Mouse (Mus musculus): ENCODE data around the gene Mrps35. TPM values are rescaled to one million over a fixed set of nuclear protein-coding genes. Genes with fewer than 3 reads are reported as not detected.

The Mrps35 gene
- polyA plus RNA-seq, 1 experiment from 2014 or later, result 102 TPM

DNA sequence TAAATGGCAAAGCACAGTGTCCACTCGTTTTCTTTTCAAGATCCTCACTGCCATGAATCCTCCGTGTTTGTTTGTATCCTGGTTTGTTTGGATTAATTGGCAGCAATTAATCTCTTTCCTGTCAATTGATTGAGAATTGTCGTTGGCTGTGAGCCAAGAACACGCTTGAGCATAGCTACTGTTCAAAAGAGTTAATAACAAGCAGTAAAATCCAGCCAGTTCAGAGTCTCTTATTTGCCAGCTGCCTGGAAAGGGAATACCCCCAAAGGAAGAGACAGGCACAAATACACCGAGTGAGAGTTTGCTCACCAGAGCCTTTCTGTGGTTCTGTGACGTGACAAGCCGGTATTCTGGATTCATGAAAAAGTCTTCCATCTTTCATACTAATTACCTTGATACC lies 19.5 kb downstream of the Mrps35 start:
- Histone ChIP-seq H3K4me2 (no peak overlapping the region), H3K36me3 (peaks cover 77% of the 10 kb centered on the region), H3K4me1 (replicated peaks) (peaks cover 7% of the 10 kb centered on the region), H3K4me3 (replicated peaks) (no peak overlapping the region), H3K27me3 (no peaks in the 10 kb centered on the region), H3K9ac (replicated peaks) (no peak overlapping the region), H3K9me3 (no peaks in the 10 kb centered on the region), H3K27ac (no peak overlapping the region)
- no peak for ATAC-seq (ENCODE audit: insufficient number of reproducible peaks, insufficient read depth, low FRiP score, low TSS enrichment, low read depth)
- 61% methylated on average over 7 of the region's 7 CpGs for WGBS

DNA sequence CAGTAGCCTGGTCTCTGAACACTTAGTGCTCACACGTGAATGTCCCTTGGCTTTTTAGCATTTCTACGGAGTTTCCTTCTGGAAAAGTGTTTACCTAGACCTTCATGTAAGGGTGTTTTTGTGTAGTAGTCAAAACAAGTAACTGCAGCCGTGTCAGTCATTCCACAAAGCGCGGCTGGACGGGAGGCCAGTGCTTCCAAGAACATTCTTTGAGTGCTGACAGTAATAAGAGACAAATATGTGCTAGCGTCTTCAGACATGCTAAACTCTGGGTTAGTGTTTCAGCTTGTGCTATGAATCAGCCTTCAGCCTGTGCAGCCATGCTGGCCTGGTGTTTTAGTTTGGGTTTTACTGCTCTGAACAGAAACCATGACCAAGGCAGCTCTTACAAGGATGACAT lies 20.1 kb downstream of the Mrps35 start:
- ATAC-seq (ENCODE audit: insufficient number of reproducible peaks, insufficient read depth, low FRiP score, low TSS enrichment, low read depth), result no peak
- no peaks in the 10 kb centered on the region for H3K9me3 ChIP-seq
- WGBS, result 75% methylated on average over 7 of the region's 7 CpGs
- peaks cover 7% of the 10 kb centered on the region for H3K4me1 ChIP-seq (replicated peaks)
- H3K27me3 ChIP-seq, result no peaks in the 10 kb centered on the region
- peaks cover 79% of the 10 kb centered on the region for H3K36me3 ChIP-seq
- no peak overlapping the region for H3K27ac ChIP-seq
- H3K4me3 ChIP-seq (replicated peaks), result no peak overlapping the region
- H3K4me2 ChIP-seq, result no peak overlapping the region
- no peak overlapping the region for H3K9ac ChIP-seq (replicated peaks)

DNA sequence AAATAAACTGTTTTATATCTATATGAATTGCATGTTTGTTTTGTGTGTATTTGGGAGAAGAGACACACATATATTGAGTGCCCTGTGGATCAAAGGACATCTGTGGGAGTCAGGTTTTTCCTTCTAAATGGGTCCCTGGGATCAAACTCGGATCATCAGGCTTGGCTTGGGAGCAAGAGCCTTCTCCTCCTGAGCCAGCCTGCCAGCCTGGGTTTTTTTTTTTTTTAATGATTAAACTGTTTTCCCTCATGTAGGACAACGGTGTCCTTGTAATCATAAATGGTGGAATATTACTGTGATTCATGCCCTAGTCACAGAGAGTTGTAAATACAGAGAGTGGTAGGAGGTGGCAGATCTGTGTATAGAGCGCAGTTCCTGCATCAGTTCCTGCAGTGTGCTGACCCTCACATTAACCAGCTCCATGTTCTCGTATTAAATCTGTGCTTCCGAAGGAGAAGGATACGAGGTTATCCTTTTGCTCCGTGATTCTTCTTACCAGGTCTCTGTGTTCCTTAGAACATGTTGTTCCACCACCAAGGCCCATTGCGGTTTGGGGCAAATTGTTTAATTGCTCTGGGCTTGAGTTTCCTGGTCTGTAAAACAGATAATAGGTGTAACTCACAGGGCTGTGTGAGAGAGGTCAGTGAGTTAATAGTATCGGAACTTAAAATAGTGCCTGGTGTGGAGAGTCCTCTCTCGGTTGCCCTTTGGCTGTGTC lies 21.8 kb downstream of the Mrps35 start:
- no peak overlapping the region for H3K9ac ChIP-seq (replicated peaks)
- H3K36me3 ChIP-seq, result peaks cover 69% of the 10 kb centered on the region
- H3K4me2 ChIP-seq, result no peak overlapping the region
- H3K4me3 ChIP-seq (replicated peaks), result no peak overlapping the region
- no peak for ATAC-seq (ENCODE audit: insufficient number of reproducible peaks, insufficient read depth, low FRiP score, low TSS enrichment, low read depth)
- 72% methylated on average over 10 of the region's 10 CpGs for WGBS
- peaks cover 7% of the 10 kb centered on the region for H3K4me1 ChIP-seq (replicated peaks)
- H3K27ac ChIP-seq, result no peak overlapping the region
- no peaks in the 10 kb centered on the region for H3K9me3 ChIP-seq
- no peaks in the 10 kb centered on the region for H3K27me3 ChIP-seq

DNA sequence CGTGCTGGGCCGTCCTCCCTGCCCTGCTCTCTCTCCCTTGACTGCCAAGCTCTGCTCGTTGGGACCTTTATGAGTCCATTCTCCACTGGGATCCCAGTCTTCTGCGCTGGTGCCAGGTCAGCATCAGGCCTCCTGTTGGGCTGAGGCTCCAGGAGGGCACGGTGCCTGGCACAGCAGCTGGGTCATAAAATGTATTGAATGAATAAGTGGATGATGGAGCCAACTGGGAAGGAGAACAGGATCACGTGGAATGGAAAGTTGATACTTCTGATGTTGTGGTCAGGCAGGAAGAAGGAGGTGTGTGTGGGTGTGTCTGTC lies 22.3 kb downstream of the Mrps35 start:
- H3K4me2 ChIP-seq, result no peak overlapping the region
- no peaks in the 10 kb centered on the region for H3K27me3 ChIP-seq
- H3K27ac ChIP-seq, result no peak overlapping the region
- ATAC-seq (ENCODE audit: insufficient number of reproducible peaks, insufficient read depth, low FRiP score, low TSS enrichment, low read depth), result no peak
- 61% methylated on average over 6 of the region's 6 CpGs for WGBS
- H3K36me3 ChIP-seq, result peaks cover 64% of the 10 kb centered on the region
- no peak overlapping the region for H3K9ac ChIP-seq (replicated peaks)
- H3K4me3 ChIP-seq (replicated peaks), result no peak overlapping the region
- H3K4me1 ChIP-seq (replicated peaks), result peaks cover 7% of the 10 kb centered on the region
- H3K9me3 ChIP-seq, result no peaks in the 10 kb centered on the region

DNA sequence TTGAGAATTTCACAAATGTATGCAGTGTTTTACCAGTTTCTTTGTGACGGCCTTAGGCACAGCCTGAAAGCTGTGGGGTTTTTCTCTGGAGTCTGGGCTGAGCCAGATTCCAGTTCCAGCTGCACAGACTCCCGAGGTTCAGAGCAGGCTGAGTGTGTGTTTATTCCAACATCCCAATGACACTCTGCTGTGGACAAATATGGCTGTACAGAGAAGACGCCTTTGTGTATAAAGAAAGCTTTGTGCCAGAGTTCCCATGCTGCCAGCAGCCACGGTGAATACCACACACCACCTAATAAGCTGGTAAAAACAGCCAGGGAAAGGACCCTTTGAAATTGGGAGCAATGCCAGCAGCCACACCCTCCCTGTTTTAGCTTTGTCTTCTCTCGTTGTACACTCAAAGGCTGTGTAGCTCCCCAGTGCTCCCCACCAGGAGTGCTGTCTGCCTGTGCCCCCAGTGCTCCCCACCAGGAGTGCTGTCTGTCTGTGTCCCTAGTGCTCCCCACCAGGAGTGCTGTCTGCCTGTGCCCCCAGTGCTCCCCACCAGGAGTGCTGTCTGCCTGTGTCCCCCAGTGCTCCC lies 33.3 kb downstream of the Mrps35 start:
- Histone ChIP-seq H3K27ac (no peak overlapping the region), H3K9ac (replicated peaks) (no peak overlapping the region), H3K4me3 (replicated peaks) (no peak overlapping the region), H3K4me1 (replicated peaks) (no peaks in the 10 kb centered on the region), H3K4me2 (no peak overlapping the region), H3K27me3 (no peaks in the 10 kb centered on the region), H3K9me3 (no peaks in the 10 kb centered on the region), H3K36me3 (peaks cover 33% of the 10 kb centered on the region)
- WGBS, result 68% methylated on average over 5 of the region's 5 CpGs
- ATAC-seq (ENCODE audit: insufficient number of reproducible peaks, insufficient read depth, low FRiP score, low TSS enrichment, low read depth), result no peak

DNA sequence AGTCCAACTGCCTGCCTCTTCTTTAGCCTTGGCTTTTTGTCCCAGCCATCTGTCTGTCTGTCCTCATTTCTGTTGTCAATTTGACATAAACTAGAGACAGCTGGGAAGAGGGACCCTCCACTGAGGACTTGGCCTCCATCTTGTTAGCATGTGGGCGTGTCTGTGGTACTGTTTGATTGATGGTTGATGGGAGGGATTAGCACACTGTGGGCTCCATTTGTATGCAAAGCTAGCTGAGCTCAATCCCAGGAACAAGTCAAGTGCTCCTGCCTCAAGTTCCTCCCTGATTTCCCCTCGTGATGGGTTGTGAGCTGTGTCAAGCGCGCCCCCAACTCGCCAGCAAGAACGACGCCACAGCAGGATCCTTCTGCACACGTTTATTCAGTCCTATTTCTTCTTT lies 34.3 kb downstream of the Mrps35 start:
- Histone ChIP-seq H3K27ac (no peak overlapping the region), H3K9me3 (no peaks in the 10 kb centered on the region), H3K4me2 (no peak overlapping the region), H3K36me3 (peaks cover 23% of the 10 kb centered on the region), H3K4me1 (replicated peaks) (no peaks in the 10 kb centered on the region), H3K4me3 (replicated peaks) (no peak overlapping the region), H3K9ac (replicated peaks) (no peak overlapping the region), H3K27me3 (no peaks in the 10 kb centered on the region)
- WGBS, result 73% methylated on average over 8 of the region's 8 CpGs
- no peak for ATAC-seq (ENCODE audit: insufficient number of reproducible peaks, insufficient read depth, low FRiP score, low TSS enrichment, low read depth)

DNA sequence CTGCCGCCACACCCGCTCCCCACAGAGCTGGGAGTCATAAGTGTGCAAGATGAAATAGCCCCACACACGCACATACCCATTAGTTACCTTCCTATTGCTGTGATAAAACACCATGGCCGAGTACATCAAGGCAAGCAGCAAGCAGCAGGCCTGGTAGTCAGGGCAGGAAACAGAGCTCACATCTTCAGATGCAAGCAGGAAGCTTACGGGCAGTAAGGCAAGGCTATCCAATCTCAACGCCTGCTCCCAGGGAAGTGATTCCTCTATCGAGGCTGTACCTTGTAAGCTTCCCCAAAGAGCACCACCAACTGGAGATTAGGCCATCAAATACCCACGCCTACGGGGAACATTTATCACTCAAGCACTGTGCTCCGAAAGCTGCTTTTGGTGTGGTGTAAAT lies 37.4 kb downstream of the Mrps35 start:
- H3K4me1 ChIP-seq (replicated peaks), result no peaks in the 10 kb centered on the region
- no peaks in the 10 kb centered on the region for H3K9me3 ChIP-seq
- H3K27me3 ChIP-seq, result no peaks in the 10 kb centered on the region
- no peak overlapping the region for H3K4me3 ChIP-seq (replicated peaks)
- peaks cover 9% of the 10 kb centered on the region for H3K36me3 ChIP-seq
- no peak overlapping the region for H3K9ac ChIP-seq (replicated peaks)
- H3K27ac ChIP-seq, result no peak overlapping the region
- ATAC-seq (ENCODE audit: insufficient number of reproducible peaks, insufficient read depth, low FRiP score, low TSS enrichment, low read depth), result no peak
- H3K4me2 ChIP-seq, result no peak overlapping the region
- 90% methylated on average over 10 of the region's 10 CpGs for WGBS

DNA sequence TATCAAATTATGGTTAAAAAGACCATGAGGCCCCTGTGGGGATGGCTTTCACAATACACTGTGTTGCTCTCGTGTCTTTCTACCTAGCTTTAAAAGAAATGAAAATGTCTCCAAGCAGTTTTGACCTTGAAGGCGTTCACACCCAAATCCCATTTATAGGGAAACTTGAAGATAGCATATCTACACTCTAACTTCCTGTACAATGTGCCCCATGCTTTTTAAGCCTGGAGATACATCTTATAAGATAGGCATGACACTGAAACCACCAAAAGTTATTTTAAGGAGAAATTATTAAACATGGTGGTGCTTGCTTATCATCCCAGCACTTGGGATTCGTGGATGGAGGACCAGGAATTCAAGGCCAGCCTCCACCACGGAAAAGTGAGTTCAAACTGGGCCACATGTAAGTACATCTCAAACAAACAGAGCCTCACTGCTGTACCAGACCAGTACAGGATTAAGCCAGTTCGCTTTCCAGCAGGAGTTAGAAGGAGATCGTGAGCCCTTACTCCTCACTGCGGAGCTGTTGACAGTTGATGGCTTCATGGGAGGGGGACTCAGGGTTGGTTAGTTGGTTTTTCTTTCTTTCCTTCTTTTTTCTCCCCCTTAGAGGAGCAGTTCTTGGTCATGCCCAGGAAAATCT lies 43.0 kb downstream of the Mrps35 start:
- 66% methylated on average over 7 of the region's 7 CpGs for WGBS
- no peak overlapping the region for H3K4me2 ChIP-seq
- H3K27ac ChIP-seq, result no peak overlapping the region
- ATAC-seq (ENCODE audit: insufficient number of reproducible peaks, insufficient read depth, low FRiP score, low TSS enrichment, low read depth), result no peak
- H3K4me1 ChIP-seq (replicated peaks), result peaks cover 19% of the 10 kb centered on the region
- H3K4me3 ChIP-seq (replicated peaks), result no peak overlapping the region
- no peaks in the 10 kb centered on the region for H3K9me3 ChIP-seq
- peaks cover 4% of the 10 kb centered on the region; the same call in 1 of the 2 replicates for H3K27me3 ChIP-seq
- H3K36me3 ChIP-seq, result no peaks in the 10 kb centered on the region
- H3K9ac ChIP-seq (replicated peaks), result no peak overlapping the region

DNA sequence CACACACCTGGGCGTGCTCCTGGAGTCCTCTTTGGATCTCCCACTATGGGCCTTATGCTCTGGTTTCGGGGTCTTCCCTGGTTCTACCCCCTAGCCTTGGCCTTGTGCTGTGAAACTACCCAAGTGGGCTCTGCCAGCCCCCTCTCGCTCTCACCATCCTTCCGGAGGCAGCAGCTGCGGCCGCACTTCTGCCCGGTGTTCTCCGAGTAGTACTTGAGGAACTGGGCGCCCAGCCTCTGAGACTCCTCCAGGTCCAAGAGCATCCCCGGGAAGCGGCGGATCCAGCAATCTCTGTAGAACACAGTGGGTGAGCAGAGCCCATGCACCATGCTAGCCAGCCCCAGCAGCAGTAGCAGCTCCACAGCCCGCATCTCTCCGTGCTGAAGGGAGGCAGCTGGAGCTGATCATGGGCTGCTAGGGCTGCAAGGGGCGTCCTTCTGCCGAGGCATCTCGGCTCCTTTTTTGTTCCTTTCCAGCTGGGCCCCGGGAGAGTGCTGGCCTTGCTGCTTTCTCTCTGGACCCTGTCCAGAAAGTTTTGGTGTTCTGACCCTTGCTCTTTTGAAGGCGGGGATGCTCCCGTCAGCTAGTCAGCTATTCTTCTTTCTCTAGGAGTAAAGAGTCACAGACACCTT lies 44.1 kb downstream of the Mrps35 start, which contains the start of gene Mansc4:
Gene Mansc4 (minus strand): TSS at position 439 of the 632 bp plus-strand sequence.
- peak within 1 kb of the TSS; percentile 51 for H3K9ac ChIP-seq (replicated peaks)
- peaks cover 7% of the 10 kb centered on the region; the same call in 1 of the 2 replicates for H3K27me3 ChIP-seq
- peak within 1 kb of the TSS; percentile 76 for H3K27ac ChIP-seq
- WGBS, result 4% methylated on average over 20 of the region's 20 CpGs
- ATAC-seq (ENCODE audit: insufficient number of reproducible peaks, insufficient read depth, low FRiP score, low TSS enrichment, low read depth), result peak; percentile 41
- no peaks in the 10 kb centered on the region for H3K9me3 ChIP-seq
- H3K36me3 ChIP-seq, result no peaks in the 10 kb centered on the region
- H3K4me2 ChIP-seq, result peak within 1 kb of the TSS; percentile 64
- peak within 1 kb of the TSS; percentile 36 for H3K4me3 ChIP-seq (replicated peaks)
- peaks cover 19% of the 10 kb centered on the region for H3K4me1 ChIP-seq (replicated peaks)

DNA sequence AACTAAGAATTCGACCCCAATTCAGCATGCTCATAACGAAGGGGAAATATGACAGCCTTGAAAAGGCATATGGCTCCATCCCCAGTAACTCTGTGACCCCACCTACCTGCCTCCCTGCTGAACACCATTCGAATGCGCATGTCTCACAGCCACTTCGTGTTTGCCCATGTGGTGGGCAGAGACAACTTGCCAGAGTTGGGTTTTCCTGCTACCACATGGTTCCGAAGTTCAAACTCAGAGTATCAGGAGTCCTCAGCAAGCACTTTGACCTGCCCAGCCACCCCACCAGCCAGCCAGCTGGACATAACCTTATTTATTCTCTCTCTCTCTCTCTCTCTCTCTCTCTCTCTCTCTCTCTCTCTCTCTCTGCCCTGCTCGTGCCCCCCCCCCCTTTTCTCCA lies 45.2 kb downstream of the Mrps35 start:
- peaks cover 28% of the 10 kb centered on the region for H3K4me1 ChIP-seq (replicated peaks)
- H3K27ac ChIP-seq, result no peak overlapping the region
- 44% methylated on average over 7 of the region's 7 CpGs for WGBS

DNA sequence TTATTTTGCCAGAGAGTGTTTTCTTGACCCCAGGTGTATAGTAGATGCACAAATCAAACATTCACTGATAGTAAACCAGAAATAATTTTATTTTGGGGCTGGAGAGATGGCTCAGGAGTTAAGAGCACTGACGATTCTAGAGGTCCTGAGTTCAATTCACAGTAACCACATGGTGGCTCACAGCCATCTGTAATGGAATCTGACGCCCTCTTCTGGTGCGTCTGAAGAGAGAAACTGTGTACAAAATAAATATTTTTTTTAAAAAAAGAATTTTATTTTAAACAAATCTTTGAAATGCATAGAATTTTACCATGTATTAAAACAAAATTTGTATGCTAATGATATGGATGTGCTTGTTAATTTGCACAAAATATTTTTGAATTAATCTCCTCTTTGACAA lies 46.0 kb downstream of the Mrps35 start:
- Histone ChIP-seq H3K9me3 (no peaks in the 10 kb centered on the region), H3K4me2 (no peak overlapping the region), H3K4me1 (replicated peaks) (peaks cover 33% of the 10 kb centered on the region), H3K27ac (no peak overlapping the region), H3K27me3 (peaks cover 7% of the 10 kb centered on the region; the same call in 1 of the 2 replicates), H3K4me3 (replicated peaks) (no peak overlapping the region), H3K36me3 (no peaks in the 10 kb centered on the region), H3K9ac (replicated peaks) (no peak overlapping the region)
- 80% methylated on average over 3 of the region's 3 CpGs for WGBS
- ATAC-seq (ENCODE audit: insufficient number of reproducible peaks, insufficient read depth, low FRiP score, low TSS enrichment, low read depth), result no peak

More for the DNA sequence above, 45.2 kb downstream of the Mrps35 start:
- Histone ChIP-seq H3K4me2 (no peak overlapping the region), H3K9ac (replicated peaks) (no peak overlapping the region), H3K36me3 (no peaks in the 10 kb centered on the region), H3K4me3 (replicated peaks) (no peak overlapping the region), H3K27me3 (peaks cover 7% of the 10 kb centered on the region; the same call in 1 of the 2 replicates), H3K9me3 (no peaks in the 10 kb centered on the region)
- ATAC-seq (ENCODE audit: insufficient number of reproducible peaks, insufficient read depth, low FRiP score, low TSS enrichment, low read depth), result no peak

All from limb, embryonic 12.5 days (tissue).